Mouse (Mus musculus) embryonic facial prominence, embryonic 15.5 days (tissue): ENCODE measurements around the gene Gmds. TPM values are rescaled to one million over a fixed set of nuclear protein-coding genes. Genes with fewer than 3 reads are reported as not detected.

Source experiments
- ATAC-seq: fragments of 200-750 bp; cut with Nextera tagmentation; 2 replicates; pipeline ENCODE4 v1.8.0; 2017; ENCODE audit warnings: low read depth, moderate TSS enrichment; ENCODE audit not compliant: insufficient number of reproducible peaks, low FRiP score, low TSS enrichment
- H3K27ac ChIP-seq: fragments of 300-500 bp; sonication (generic); replicated peaks from 2 replicates; pipeline ENCODE4 v1.5.1; 2015; ENCODE audit warnings: mild to moderate bottlenecking, inconsistent platforms
- H3K27me3 ChIP-seq: fragments of 300-500 bp; sonication (generic); 2 replicates; pipeline ENCODE4 v1.6.1; 2015; ENCODE audit warnings: inconsistent platforms
- H3K36me3 ChIP-seq: fragments of 300-500 bp; sonication (generic); 2 replicates; pipeline ENCODE4 v1.6.1; 2015; ENCODE audit warnings: mild to moderate bottlenecking, inconsistent platforms
- H3K4me1 ChIP-seq: fragments of 300-500 bp; sonication (generic); 2 replicates; pipeline ENCODE4 v1.6.1; 2015; ENCODE audit warnings: inconsistent platforms
- H3K4me2 ChIP-seq: fragments of 300-500 bp; sonication (generic); replicated peaks from 2 replicates; pipeline ENCODE4 v1.6.1; 2015; ENCODE audit warnings: mild to moderate bottlenecking, inconsistent platforms
- H3K4me3 ChIP-seq: fragments of 300-500 bp; sonication (generic); replicated peaks from 2 replicates; pipeline ENCODE4 v1.5.1; 2015; ENCODE audit warnings: mild to moderate bottlenecking, inconsistent platforms
- H3K9ac ChIP-seq: fragments of 300-500 bp; sonication (generic); 2 replicates; pipeline ENCODE4 v1.6.1; 2015; ENCODE audit warnings: inconsistent platforms
- H3K9me3 ChIP-seq: fragments of 300-500 bp; sonication (generic); replicated peaks from 2 replicates; pipeline ENCODE4 v1.6.1; 2016; ENCODE audit warnings: inconsistent platforms
- WGBS: fragments of 180-500 bp; shearing (Covaris S2); methylation state at CpG from one replicate; pipeline ENCODE4 v1.1.7; 2015; 5-methylcytosine and 5-hydroxymethylcytosine counted together
- polyA plus RNA-seq: library from polyadenylated mRNA; unstranded; fragments of >200 nt; fragmentation: Nextera tagmentation; extraction: Ambion mirVana; gene quantifications from 2 replicates; pipeline ENCODE4 v1.2.1, GENCODE M21; 2015

Gmds gene
- polyA plus RNA-seq, 1 experiment from 2014 or later, result 36.3 TPM

GRCm38 (mm10) chr13:31978126-31978525 lies 360.4 kb downstream of the Gmds start:
- no peaks in the 10 kb centered on the region for H3K9me3 ChIP-seq
- no peak overlapping the region for H3K4me3 ChIP-seq
- no peak overlapping the region for H3K9ac ChIP-seq
- H3K36me3 ChIP-seq, result no peaks in the 10 kb centered on the region
- no peaks in the 10 kb centered on the region for H3K4me1 ChIP-seq
- 92% methylated on average over 7 of the region's 7 CpGs for WGBS
- H3K27ac ChIP-seq, result no peak overlapping the region
- ATAC-seq, result no peak
- H3K27me3 ChIP-seq, result no peaks in the 10 kb centered on the region
- H3K4me2 ChIP-seq, result no peak overlapping the region

DNA sequence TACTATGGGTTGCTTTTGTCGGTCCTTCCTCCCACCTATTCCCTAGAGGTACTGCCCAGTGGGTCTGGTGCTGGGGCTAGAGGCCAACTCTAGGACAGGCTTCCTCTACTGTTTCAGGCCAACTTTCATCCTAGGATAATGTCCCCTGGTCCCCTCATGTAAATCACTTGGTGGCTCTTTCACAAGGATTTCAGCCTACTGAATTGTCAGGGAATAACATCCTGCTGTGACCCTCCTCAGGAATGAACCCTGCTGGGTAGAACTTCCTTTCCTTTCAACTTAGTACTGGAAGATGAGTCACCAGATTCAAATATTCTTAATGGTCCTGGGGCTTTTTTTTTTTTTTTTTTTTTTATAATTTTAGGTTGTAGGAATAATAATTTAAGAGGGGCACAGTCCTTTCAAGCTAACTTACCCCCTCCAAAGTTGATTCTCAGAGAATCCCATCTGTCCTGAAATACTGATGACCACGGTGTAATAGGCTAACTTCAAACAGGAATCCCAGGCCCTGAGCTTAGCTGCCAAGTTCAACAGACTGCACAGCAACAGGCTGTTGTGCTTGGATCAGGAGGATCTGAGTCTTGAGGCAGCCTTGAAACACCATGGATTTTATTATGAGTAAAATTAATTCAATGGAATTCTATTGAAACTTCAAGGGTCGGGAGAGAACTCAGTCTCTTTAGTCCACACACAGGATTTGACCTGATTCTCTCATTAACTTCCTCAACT lies 363.6 kb downstream of the Gmds start:
- Histone ChIP-seq H3K36me3 (no peaks in the 10 kb centered on the region), H3K4me1 (no peaks in the 10 kb centered on the region; the same call in 1 of the 2 replicates), H3K9me3 (no peaks in the 10 kb centered on the region), H3K4me2 (no peak overlapping the region), H3K27me3 (no peaks in the 10 kb centered on the region), H3K4me3 (no peak overlapping the region), H3K27ac (no peak overlapping the region), H3K9ac (no peak overlapping the region)
- ATAC-seq, result no peak
- 61% methylated on average over 3 of the region's 3 CpGs for WGBS

DNA sequence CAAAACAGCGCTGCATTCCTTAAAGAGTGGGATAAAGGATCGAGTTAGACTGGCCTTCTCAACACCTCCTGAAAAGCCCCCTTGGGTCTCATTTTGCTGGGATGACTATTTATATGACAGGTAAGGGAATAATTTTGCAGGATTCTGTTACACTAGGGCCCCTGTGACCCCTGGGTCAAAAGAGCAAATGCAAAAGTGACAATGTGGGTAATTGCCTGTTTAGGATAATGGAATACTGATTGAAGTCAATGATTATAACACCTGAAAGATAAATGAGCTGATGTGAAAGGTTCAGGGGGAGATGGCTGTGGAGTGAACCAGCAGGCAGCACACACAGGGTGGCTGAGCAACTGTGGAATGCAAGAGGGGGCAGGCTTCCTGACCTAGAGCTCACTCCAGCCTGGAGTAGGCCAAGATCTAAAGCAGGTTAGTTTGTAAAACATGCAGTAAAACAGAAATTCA lies 367.5 kb downstream of the Gmds start:
- no peak overlapping the region for H3K4me3 ChIP-seq
- no peak for ATAC-seq
- H3K4me2 ChIP-seq, result no peak overlapping the region
- H3K4me1 ChIP-seq, result peaks cover 7% of the 10 kb centered on the region; the same call in 1 of the 2 replicates
- no peaks in the 10 kb centered on the region for H3K36me3 ChIP-seq
- no peaks in the 10 kb centered on the region for H3K9me3 ChIP-seq
- WGBS, result 33% methylated on average over 2 of the region's 2 CpGs
- no peaks in the 10 kb centered on the region for H3K27me3 ChIP-seq
- no peak overlapping the region for H3K27ac ChIP-seq
- no peak overlapping the region for H3K9ac ChIP-seq

- no peak for ATAC-seq
- Histone ChIP-seq H3K4me3 (no peak overlapping the region), H3K4me2 (no peak overlapping the region), H3K4me1 (peaks cover 7% of the 10 kb centered on the region; the same call in 1 of the 2 replicates), H3K9ac (no peak overlapping the region), H3K27me3 (no peaks in the 10 kb centered on the region), H3K27ac (no peak overlapping the region), H3K9me3 (no peaks in the 10 kb centered on the region), H3K36me3 (no peaks in the 10 kb centered on the region)
- 77% methylated on average over 2 of the region's 2 CpGs for WGBS
Observed at GRCm38 (mm10) chr13:31968272-31968671, 370.3 kb downstream of the Gmds start.

- H3K36me3 ChIP-seq, result no peaks in the 10 kb centered on the region
- no peak overlapping the region for H3K9ac ChIP-seq
- H3K27me3 ChIP-seq, result no peaks in the 10 kb centered on the region
- no peak overlapping the region for H3K27ac ChIP-seq
- H3K4me2 ChIP-seq, result no peak overlapping the region
- no peaks in the 10 kb centered on the region for H3K9me3 ChIP-seq
- ATAC-seq, result no peak
- 33% methylated on average over 3 of the region's 3 CpGs for WGBS
- no peak overlapping the region for H3K4me3 ChIP-seq
- peaks cover 7% of the 10 kb centered on the region; the same call in 1 of the 2 replicates for H3K4me1 ChIP-seq
Observed at GRCm38 (mm10) chr13:31966931-31967532, 371.5 kb downstream of the Gmds start.

DNA sequence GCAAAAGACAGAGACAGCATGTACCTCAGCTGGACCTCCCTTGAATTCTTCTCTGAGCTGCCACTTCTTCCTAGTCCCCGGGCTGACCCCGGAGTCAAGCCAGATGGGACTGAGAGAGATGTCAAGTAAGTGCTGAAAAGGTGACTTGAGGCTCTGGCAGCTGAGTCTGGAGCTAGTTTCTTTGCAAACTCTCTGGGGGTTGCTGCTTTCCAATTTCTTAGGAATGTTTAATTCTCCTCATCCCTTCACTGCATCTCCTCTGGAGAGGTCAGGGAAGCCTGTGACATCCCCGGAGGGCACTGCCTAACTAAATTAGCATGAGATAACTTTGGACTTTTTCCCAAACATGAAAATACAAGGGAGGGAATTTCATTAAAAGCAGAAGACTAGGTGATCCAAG lies 378.0 kb downstream of the Gmds start:
- no peaks in the 10 kb centered on the region for H3K36me3 ChIP-seq
- no peak for ATAC-seq
- no peaks in the 10 kb centered on the region for H3K27me3 ChIP-seq
- H3K9me3 ChIP-seq, result no peaks in the 10 kb centered on the region
- WGBS, result 12% methylated on average over 3 of the region's 3 CpGs
- no peak overlapping the region for H3K27ac ChIP-seq
- H3K4me3 ChIP-seq, result no peak overlapping the region
- peaks cover 5% of the 10 kb centered on the region; the same call in 1 of the 2 replicates for H3K4me1 ChIP-seq
- H3K4me2 ChIP-seq, result no peak overlapping the region
- H3K9ac ChIP-seq, result no peak overlapping the region

- Histone ChIP-seq H3K36me3 (no peaks in the 10 kb centered on the region), H3K4me1 (peaks cover 5% of the 10 kb centered on the region; the same call in 1 of the 2 replicates), H3K9ac (no peak overlapping the region), H3K4me3 (no peak overlapping the region), H3K4me2 (no peak overlapping the region), H3K27me3 (no peaks in the 10 kb centered on the region), H3K27ac (no peak overlapping the region), H3K9me3 (no peaks in the 10 kb centered on the region)
- 50% methylated on average over 13 of the region's 13 CpGs for WGBS
- no peak for ATAC-seq
Observed at GRCm38 (mm10) chr13:31958346-31959335, 379.9 kb downstream of the Gmds start.

- H3K4me2 ChIP-seq, result no peak overlapping the region
- no peak overlapping the region for H3K4me3 ChIP-seq
- H3K27me3 ChIP-seq, result no peaks in the 10 kb centered on the region
- H3K9me3 ChIP-seq, result no peaks in the 10 kb centered on the region
- H3K27ac ChIP-seq, result no peak overlapping the region
- H3K4me1 ChIP-seq, result peaks cover 5% of the 10 kb centered on the region; the same call in 1 of the 2 replicates
- H3K9ac ChIP-seq, result no peak overlapping the region
- H3K36me3 ChIP-seq, result no peaks in the 10 kb centered on the region
- 76% methylated on average over 6 of the region's 6 CpGs for WGBS
- ATAC-seq, result no peak
Observed at GRCm38 (mm10) chr13:31956584-31956983, 382.0 kb downstream of the Gmds start.

DNA sequence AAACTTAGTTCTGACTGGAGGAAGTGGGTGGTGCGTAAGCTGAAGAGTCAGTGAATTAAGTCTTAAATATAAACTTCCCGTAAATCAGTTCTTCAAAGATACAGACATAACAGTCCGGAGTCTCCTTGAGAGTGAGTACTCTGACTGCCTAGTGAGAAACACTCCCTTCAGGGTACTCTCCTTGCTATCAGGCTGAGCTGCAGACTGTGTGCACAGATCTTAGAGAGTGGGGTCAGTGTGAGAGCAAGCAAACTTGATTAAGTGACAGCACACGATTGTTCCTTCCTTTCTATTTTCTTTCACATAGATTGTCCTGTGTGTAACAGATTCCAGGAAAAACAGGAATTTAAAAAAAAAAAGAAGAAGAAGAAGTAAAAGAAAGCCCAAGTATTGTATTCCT lies 382.4 kb downstream of the Gmds start:
- Histone ChIP-seq H3K4me1 (peaks cover 5% of the 10 kb centered on the region; the same call in 1 of the 2 replicates), H3K27ac (no peak overlapping the region), H3K27me3 (no peaks in the 10 kb centered on the region), H3K36me3 (no peaks in the 10 kb centered on the region), H3K4me2 (no peak overlapping the region), H3K4me3 (no peak overlapping the region), H3K9me3 (no peaks in the 10 kb centered on the region), H3K9ac (no peak overlapping the region)
- 74% methylated on average over 4 of the region's 4 CpGs for WGBS
- ATAC-seq, result no peak

GRCm38 (mm10) chr13:31955171-31955570 lies 383.4 kb downstream of the Gmds start:
- Histone ChIP-seq H3K27ac (no peak overlapping the region), H3K4me2 (no peak overlapping the region), H3K27me3 (no peaks in the 10 kb centered on the region), H3K4me1 (no peaks in the 10 kb centered on the region), H3K4me3 (no peak overlapping the region), H3K36me3 (no peaks in the 10 kb centered on the region), H3K9me3 (no peaks in the 10 kb centered on the region), H3K9ac (no peak overlapping the region)
- whole genome bisulfite sequencing, result 35% methylated on average over 7 of the region's 7 CpGs
- no peak for ATAC-seq

GRCm38 (mm10) chr13:31944676-31945210 lies 393.8 kb downstream of the Gmds start:
- H3K4me1 ChIP-seq, result no peaks in the 10 kb centered on the region
- 86% methylated on average over 3 of the region's 3 CpGs for WGBS
- H3K9ac ChIP-seq, result no peak overlapping the region
- no peaks in the 10 kb centered on the region for H3K36me3 ChIP-seq
- no peak overlapping the region for H3K4me3 ChIP-seq
- no peak overlapping the region for H3K27ac ChIP-seq
- no peaks in the 10 kb centered on the region for H3K9me3 ChIP-seq
- H3K4me2 ChIP-seq, result no peak overlapping the region
- no peak for ATAC-seq
- no peaks in the 10 kb centered on the region for H3K27me3 ChIP-seq
